Mouse (Mus musculus) midbrain, embryonic 14.5 days (tissue): ENCODE data around the gene Klhl35. TPM values are rescaled to one million over a fixed set of nuclear protein-coding genes. Genes with fewer than 3 reads are reported as not detected.

Experiments used
- ATAC-seq: fragments of 200-750 bp; cut with Nextera tagmentation; 2 replicates; pipeline ENCODE4 v1.8.0; 2017; ENCODE audit warnings: moderate number of reproducible peaks, moderate library complexity; ENCODE audit not compliant: low FRiP score, low TSS enrichment
- DNase-seq: peaks from one replicate; pipeline ENCODE4 v3.0.0-alpha.2; 2015
- H3K27ac ChIP-seq: fragments of 300-500 bp; sonication (generic); replicated peaks from 2 replicates; pipeline ENCODE4 v1.5.1; 2014; ENCODE audit warnings: mild to moderate bottlenecking, low read depth, low read length, moderate library complexity
- H3K27me3 ChIP-seq: fragments of 300-500 bp; sonication (generic); 2 replicates; pipeline ENCODE4 v1.6.1; 2014; ENCODE audit warnings: low read length, control low read depth, mixed read lengths; ENCODE audit not compliant: control insufficient read depth, insufficient read depth
- H3K36me3 ChIP-seq: fragments of 300-500 bp; sonication (generic); 2 replicates; pipeline ENCODE4 v1.6.1; 2014; ENCODE audit warnings: low read length, control low read depth; ENCODE audit not compliant: control insufficient read depth, insufficient read depth
- H3K4me1 ChIP-seq: fragments of 300-500 bp; sonication (generic); 2 replicates; pipeline ENCODE4 v1.6.1; 2014; ENCODE audit warnings: mild to moderate bottlenecking, antibody characterized with exemption, low read length, control low read depth; ENCODE audit not compliant: control insufficient read depth, insufficient read depth
- H3K4me2 ChIP-seq: fragments of 300-500 bp; sonication (generic); 2 replicates; pipeline ENCODE4 v1.6.1; 2014; ENCODE audit warnings: mild to moderate bottlenecking, low read length, moderate library complexity
- H3K4me3 ChIP-seq: fragments of 300-500 bp; sonication (generic); replicated peaks from 2 replicates; pipeline ENCODE4 v1.5.1; 2014; ENCODE audit warnings: low read depth, low read length
- H3K9ac ChIP-seq: fragments of 300-500 bp; sonication (generic); replicated peaks from 2 replicates; pipeline ENCODE4 v1.6.1; 2014; ENCODE audit warnings: mild to moderate bottlenecking, low read length, moderate library complexity
- H3K9me3 ChIP-seq: fragments of 300-500 bp; sonication (generic); 2 replicates; pipeline ENCODE4 v1.6.1; 2016; ENCODE audit warnings: low read length, control low read depth, mixed read lengths; ENCODE audit not compliant: control insufficient read depth
- WGBS: fragments of 180-500 bp; shearing (Covaris S2); extraction: QIAGEN DNeasy Blood & Tissue Kit; methylation state at CpG from one replicate; pipeline ENCODE4 v1.1.7; 2014; 5-methylcytosine and 5-hydroxymethylcytosine counted together
- polyA plus RNA-seq: library from polyadenylated mRNA; unstranded; fragments of >200 nt; fragmentation: Nextera tagmentation; extraction: Ambion mirVana; gene quantifications from 2 replicates; pipeline ENCODE4 v1.2.1, GENCODE M21; 2014

Gene Klhl35
- polyA plus RNA-seq, 1 experiment from 2014 or later, result 11.6 TPM

- WGBS, result 84% methylated on average over 3 of the region's 3 CpGs
- H3K27ac ChIP-seq, result no peak overlapping the region
- ATAC-seq (no peak), DNase-seq (no peak)
- H3K27me3 ChIP-seq, result no peaks in the 10 kb centered on the region
- H3K36me3 ChIP-seq, result no peaks in the 10 kb centered on the region
- H3K9ac ChIP-seq, result no peak overlapping the region
- H3K4me2 ChIP-seq, result no peak overlapping the region
- no peaks in the 10 kb centered on the region for H3K9me3 ChIP-seq
- H3K4me3 ChIP-seq, result no peak overlapping the region
- no peaks in the 10 kb centered on the region for H3K4me1 ChIP-seq
Observed at GRCm38 (mm10) chr7:99516814-99517157, 51.0 kb downstream of the Klhl35 start.

GRCm38 (mm10) chr7:99518954-99519644 is 53.3 kb downstream of the Klhl35 start:
- H3K36me3 ChIP-seq, result no peaks in the 10 kb centered on the region
- WGBS, result 67% methylated on average over 4 of the region's 4 CpGs
- H3K4me1 ChIP-seq, result no peaks in the 10 kb centered on the region
- H3K4me3 ChIP-seq, result no peak overlapping the region
- no peaks in the 10 kb centered on the region for H3K9me3 ChIP-seq
- no peak overlapping the region for H3K27ac ChIP-seq
- no peak for DNase-seq
- H3K4me2 ChIP-seq, result no peak overlapping the region
- H3K9ac ChIP-seq, result no peak overlapping the region
- no peaks in the 10 kb centered on the region for H3K27me3 ChIP-seq
- no peak for ATAC-seq

- Histone ChIP-seq H3K36me3 (no peaks in the 10 kb centered on the region), H3K9me3 (no peaks in the 10 kb centered on the region), H3K4me2 (no peak overlapping the region), H3K4me1 (no peaks in the 10 kb centered on the region), H3K27ac (no peak overlapping the region), H3K27me3 (no peaks in the 10 kb centered on the region), H3K9ac (no peak overlapping the region), H3K4me3 (no peak overlapping the region)
- no peak for DNase-seq
- 86% methylated on average over 8 of the region's 8 CpGs for WGBS
- ATAC-seq, result no peak
Observed at GRCm38 (mm10) chr7:99523121-99523520, 57.3 kb downstream of the Klhl35 start.

Other genes with a start within 250 kb of the Klhl35 start
- gene Mogat2, start 227.4 kb upstream of the Klhl35 start, polyA plus RNA-seq, result 1.4 and 2.1 TPM in 2 replicates
- 94.4 and 102 TPM in 2 replicates for gene Map6, start 198.6 kb upstream of the Klhl35 start, polyA plus RNA-seq
- 61.6 and 89.0 TPM in 2 replicates for gene Serpinh1, start 112.8 kb upstream of the Klhl35 start, polyA plus RNA-seq
- 38.9 and 40.0 TPM in 2 replicates for gene Gdpd5, start 84.6 kb upstream of the Klhl35 start, polyA plus RNA-seq
- 488 and 521 TPM in 2 replicates for gene Rps3, start 17.7 kb downstream of the Klhl35 start, polyA plus RNA-seq
- 10.3 and 13.3 TPM in 2 replicates for gene Arrb1, start 69.5 kb downstream of the Klhl35 start, polyA plus RNA-seq
- 1.2 and 1.6 TPM in 2 replicates for gene Tpbgl, start 161.1 kb downstream of the Klhl35 start, polyA plus RNA-seq
- 2.5 and 4.7 TPM in 2 replicates for gene Slco2b1, start 245.3 kb downstream of the Klhl35 start, polyA plus RNA-seq